Mouse (Mus musculus): ENCODE results near the gene B4galnt3.

B4galnt3 gene

DNA sequence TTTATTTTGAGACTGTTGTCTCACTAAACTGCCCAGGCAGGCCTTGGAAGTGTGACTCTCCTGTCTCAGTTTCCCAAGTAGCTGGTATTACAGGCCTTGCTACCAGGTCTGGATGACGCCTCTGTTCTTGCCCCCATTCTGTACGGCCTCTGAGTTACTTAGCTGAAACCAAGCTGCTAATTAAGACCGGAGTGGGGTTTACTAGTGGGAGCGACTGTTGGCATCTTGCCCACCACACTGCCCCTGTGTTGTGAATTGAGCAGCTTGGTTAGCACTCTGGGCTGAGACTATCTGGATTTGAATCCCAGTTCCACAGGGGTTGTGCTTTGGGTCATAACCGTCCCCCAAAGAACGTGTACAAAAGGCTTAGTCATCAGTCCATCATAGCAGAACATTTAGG is 136.9 kb downstream of the B4galnt3 start:
- ATAC-seq (ENCODE audit: insufficient number of reproducible peaks, low FRiP score, low TSS enrichment), result no peak

DNA sequence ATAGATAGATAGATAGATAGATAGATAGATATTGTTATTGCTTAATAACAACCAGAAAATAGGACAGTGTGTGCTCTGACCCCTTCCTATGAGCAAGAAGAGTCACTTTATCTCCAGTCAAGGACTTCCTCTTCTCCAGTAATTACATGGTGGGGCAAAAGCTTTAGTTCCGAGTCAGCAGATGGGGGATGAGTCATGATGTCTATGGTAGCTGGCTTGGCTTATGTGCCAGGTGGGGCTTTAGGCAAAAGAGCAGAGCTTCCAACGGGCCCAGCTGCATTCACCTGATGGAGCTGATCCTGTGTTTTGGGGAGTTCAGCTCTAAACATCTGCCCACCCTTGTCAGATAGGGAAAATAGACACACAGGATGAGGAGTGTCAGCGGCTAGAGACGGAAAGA is 138.8 kb downstream of the B4galnt3 start:
- ATAC-seq (ENCODE audit: insufficient number of reproducible peaks, low FRiP score, low TSS enrichment), result no peak

DNA sequence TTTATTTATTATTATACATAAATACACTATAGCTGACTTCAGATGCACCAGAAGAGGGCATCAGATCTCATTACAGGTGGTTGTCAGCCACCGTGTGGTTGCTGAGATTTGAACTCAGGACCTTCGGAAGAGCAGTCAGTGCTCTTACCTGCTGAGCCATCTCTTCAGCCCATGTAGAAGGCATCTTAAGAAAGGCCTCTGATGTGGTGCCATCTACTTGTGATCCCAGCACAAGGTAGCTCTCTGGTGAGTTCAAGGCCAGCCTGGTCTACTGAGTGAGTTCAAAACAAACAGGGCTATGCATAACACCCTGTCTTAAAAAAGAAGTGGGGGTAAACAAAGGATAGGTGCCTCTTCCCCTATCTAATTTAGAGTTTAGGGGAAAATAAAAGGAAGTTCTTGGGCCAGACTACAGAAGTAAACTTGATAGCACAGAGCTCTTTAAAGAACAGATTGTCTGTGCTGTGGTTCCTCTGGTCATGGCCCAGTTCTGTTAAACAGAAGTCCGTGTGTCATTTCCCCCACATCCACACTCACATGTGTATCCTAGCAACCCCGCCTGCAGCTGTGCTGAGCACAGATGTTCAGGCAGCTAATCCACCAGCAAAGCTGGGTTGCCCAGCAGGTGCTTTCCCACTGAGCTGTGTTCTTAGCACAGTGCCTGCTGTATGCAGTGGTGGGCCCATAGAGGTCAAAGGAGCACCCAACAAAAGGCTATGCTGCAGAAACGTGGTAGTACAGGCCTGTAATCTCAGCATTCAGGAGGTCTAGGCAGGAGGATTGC is 139.6 kb downstream of the B4galnt3 start:
- ATAC-seq (ENCODE audit: insufficient number of reproducible peaks, low FRiP score, low TSS enrichment), result no peak

Measured in cerebellum, adult (tissue).